Mouse (Mus musculus) liver, embryonic 14.5 days (tissue): ENCODE results near the gene Gabrb3.

Experiments used
- CTCF ChIP-seq: IDR thresholded peaks from 2 replicates; pipeline ENCODE4 v1.5.1; 2016; ENCODE audit warnings: antibody characterized with exemption, low read depth, control low read depth
- EP300 ChIP-seq: IDR thresholded peaks from 2 replicates; pipeline ENCODE4 v1.6.1; 2016; ENCODE audit warnings: antibody characterized with exemption, low read depth

DNA sequence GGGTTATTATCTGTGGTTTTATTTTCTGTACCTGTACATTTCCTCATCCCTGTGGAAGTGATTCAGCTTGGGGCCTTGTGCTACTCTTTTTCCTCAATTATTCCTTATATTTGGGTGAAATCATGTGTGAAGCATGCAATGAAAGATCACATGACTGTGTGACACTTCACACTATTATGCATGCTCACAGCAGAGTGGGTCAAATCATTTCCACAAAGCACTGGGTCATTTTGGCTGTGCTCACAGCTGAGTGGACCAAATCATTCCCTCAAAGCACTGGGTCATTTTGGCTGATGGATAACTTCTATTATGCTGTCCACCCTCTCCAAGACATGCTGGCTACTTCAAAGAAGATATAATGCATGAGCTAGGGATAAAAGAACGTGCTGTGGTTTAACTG lies 6.6 kb upstream of the Gabrb3 start:
- no peak for TF ChIP-seq CTCF
- no peak for TF ChIP-seq EP300
